Mouse (Mus musculus) liver, postnatal 0 days (tissue): ENCODE data around the gene Lrrfip1. TPM values are rescaled to one million over a fixed set of nuclear protein-coding genes. Genes with fewer than 3 reads are reported as not detected.

ENCODE experiments used
- ATAC-seq: fragments of 200-750 bp; cut with Nextera tagmentation; 2 replicates; pipeline ENCODE4 v1.8.0; 2017; ENCODE audit warnings: mild to moderate bottlenecking, moderate library complexity
- DNase-seq: peaks from one replicate; pipeline ENCODE4 v3.0.0-alpha.2; 2016
- H3K27ac ChIP-seq: fragments of 300-500 bp; sonication (generic); 2 replicates; pipeline ENCODE4 v1.5.1; 2014; ENCODE audit warnings: antibody characterized with exemption, moderate library complexity, mild to moderate bottlenecking, low read depth
- H3K27me3 ChIP-seq: fragments of 300-500 bp; sonication (generic); 2 replicates; pipeline ENCODE4 v1.6.1; 2014; ENCODE audit warnings: low read length, control low read depth, mixed read lengths; ENCODE audit not compliant: insufficient read depth
- H3K36me3 ChIP-seq: fragments of 300-500 bp; sonication (generic); replicated peaks from 2 replicates; pipeline ENCODE4 v1.6.1; 2014; ENCODE audit warnings: mild to moderate bottlenecking, control low read depth, low read length, moderate library complexity, mixed read lengths; ENCODE audit not compliant: insufficient read depth
- H3K4me1 ChIP-seq: fragments of 300-500 bp; sonication (generic); 2 replicates; pipeline ENCODE4 v1.6.1; 2014; ENCODE audit warnings: antibody characterized with exemption, mild to moderate bottlenecking, control low read depth; ENCODE audit not compliant: insufficient read depth
- H3K4me2 ChIP-seq: fragments of 300-500 bp; sonication (generic); 2 replicates; pipeline ENCODE4 v1.6.1; 2014; ENCODE audit warnings: low read depth, mild to moderate bottlenecking, low read length, moderate library complexity, mixed read lengths
- H3K4me3 ChIP-seq: fragments of 300-500 bp; sonication (generic); 2 replicates; pipeline ENCODE4 v1.5.1; 2014; ENCODE audit warnings: low read depth, low read length
- H3K9ac ChIP-seq: fragments of 300-500 bp; sonication (generic); replicated peaks from 2 replicates; pipeline ENCODE4 v1.6.1; 2014; ENCODE audit warnings: mild to moderate bottlenecking, moderate library complexity
- H3K9me3 ChIP-seq: fragments of 300-500 bp; sonication (generic); 2 replicates; pipeline ENCODE4 v1.6.1; 2016; ENCODE audit warnings: mild to moderate bottlenecking, control low read depth, low read length, mixed read lengths
- CTCF ChIP-seq: sonication (generic); IDR thresholded peaks from 2 replicates; pipeline ENCODE4 v1.5.1; 2016; ENCODE audit warnings: antibody characterized with exemption, low read depth
- EP300 ChIP-seq: IDR thresholded peaks from 2 replicates; pipeline ENCODE4 v1.6.1; 2016; ENCODE audit warnings: antibody characterized with exemption, low read depth, mild to moderate bottlenecking
- WGBS: fragments of 180-500 bp; shearing (Covaris S2); extraction: QIAGEN DNeasy Blood & Tissue Kit; methylation state at CpG from one replicate; pipeline ENCODE4 v1.1.7; 2014; ENCODE audit not compliant: insufficient replicate concordance; 5-methylcytosine and 5-hydroxymethylcytosine counted together
- polyA plus RNA-seq: library from polyadenylated mRNA; unstranded; fragments of >200 nt; fragmentation: Nextera tagmentation; extraction: Ambion mirVana; gene quantifications from 2 replicates; pipeline ENCODE4 v1.2.1, GENCODE M21; 2015

The Lrrfip1 gene
- polyA plus RNA-seq, 1 experiment from 2014 or later: 21.9 TPM

DNA sequence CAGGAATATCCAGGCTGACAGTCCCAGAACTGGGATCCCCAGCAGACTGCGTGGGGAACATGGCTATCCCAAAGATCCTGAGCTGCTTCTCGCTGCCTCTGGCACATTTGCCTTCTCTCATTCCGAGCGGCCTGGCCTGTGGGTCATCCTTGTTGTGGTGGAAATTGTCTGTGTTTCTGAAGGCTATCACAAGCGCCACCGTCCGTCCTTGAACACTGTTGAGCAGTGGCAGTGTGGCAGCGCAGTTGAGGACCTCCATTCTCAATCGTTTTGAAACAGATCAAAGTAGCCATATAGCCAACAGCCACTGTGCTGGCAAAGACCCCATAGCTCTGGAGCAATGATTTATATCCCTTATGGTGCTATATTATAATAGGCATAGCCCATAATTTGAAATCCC, 10.2 kb downstream of the Lrrfip1 start:
- H3K4me3 ChIP-seq: no peak overlapping the region
- no peak for DNase-seq
- H3K4me1 ChIP-seq: no peaks in the 10 kb centered on the region
- TF ChIP-seq EP300 (no peak), CTCF (no peak)
- no peak overlapping the region for H3K27ac ChIP-seq
- WGBS: 81% methylated on average over 9 of the region's 9 CpGs
- ATAC-seq: no peak
- H3K9ac ChIP-seq: no peak overlapping the region
- H3K9me3 ChIP-seq: no peaks in the 10 kb centered on the region
- no peaks in the 10 kb centered on the region for H3K36me3 ChIP-seq
- H3K27me3 ChIP-seq: no peaks in the 10 kb centered on the region
- H3K4me2 ChIP-seq: no peak overlapping the region

GRCm38 (mm10) chr1:91009266-91009665, 10.7 kb downstream of the Lrrfip1 start:
- H3K4me1 ChIP-seq: no peaks in the 10 kb centered on the region
- H3K4me3 ChIP-seq: no peak overlapping the region
- ATAC-seq: no peak
- WGBS: 79% methylated on average over 6 of the region's 6 CpGs
- H3K36me3 ChIP-seq: no peaks in the 10 kb centered on the region
- no peak for DNase-seq
- no peak overlapping the region for H3K4me2 ChIP-seq
- no peaks in the 10 kb centered on the region for H3K9me3 ChIP-seq
- H3K9ac ChIP-seq: no peak overlapping the region
- no peak for TF ChIP-seq CTCF
- TF ChIP-seq EP300: no peak
- H3K27ac ChIP-seq: no peak overlapping the region
- H3K27me3 ChIP-seq: no peaks in the 10 kb centered on the region

DNA sequence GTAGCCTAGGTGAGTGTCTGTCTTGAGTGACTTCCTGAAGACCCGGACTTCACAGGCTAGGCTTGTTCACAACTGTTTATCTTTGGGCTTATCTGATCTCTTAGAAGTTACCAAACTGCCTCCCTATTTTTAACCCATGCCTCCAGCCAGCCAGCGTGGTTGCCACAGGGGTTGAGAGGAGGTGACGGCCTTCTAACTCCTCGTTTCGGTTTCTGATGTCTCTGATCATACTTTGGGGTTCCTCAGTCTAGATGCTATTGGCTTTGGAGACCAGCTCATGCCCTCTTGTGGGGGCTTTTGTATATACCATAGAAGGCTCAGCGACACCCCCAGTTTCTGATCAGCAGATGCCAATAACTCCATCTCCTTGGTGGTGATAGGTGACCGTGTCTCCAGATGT, 11.7 kb downstream of the Lrrfip1 start:
- Histone ChIP-seq H3K4me1 (no peaks in the 10 kb centered on the region), H3K9me3 (no peaks in the 10 kb centered on the region), H3K27me3 (no peaks in the 10 kb centered on the region), H3K27ac (no peak overlapping the region), H3K4me3 (no peak overlapping the region), H3K36me3 (no peaks in the 10 kb centered on the region), H3K4me2 (no peak overlapping the region), H3K9ac (no peak overlapping the region)
- 49% methylated on average over 7 of the region's 7 CpGs for WGBS
- TF ChIP-seq CTCF: no peak
- TF ChIP-seq EP300: no peak
- DNase-seq: no peak
- no peak for ATAC-seq

GRCm38 (mm10) chr1:91010716-91011115, 12.2 kb downstream of the Lrrfip1 start:
- H3K4me2 ChIP-seq: no peak overlapping the region
- no peaks in the 10 kb centered on the region for H3K36me3 ChIP-seq
- WGBS: 61% methylated on average over 2 of the region's 2 CpGs
- TF ChIP-seq CTCF (no peak), EP300 (no peak)
- no peak for ATAC-seq
- no peak overlapping the region for H3K27ac ChIP-seq
- H3K9me3 ChIP-seq: no peaks in the 10 kb centered on the region
- no peaks in the 10 kb centered on the region for H3K4me1 ChIP-seq
- no peak overlapping the region for H3K9ac ChIP-seq
- no peaks in the 10 kb centered on the region for H3K27me3 ChIP-seq
- DNase-seq: no peak
- no peak overlapping the region for H3K4me3 ChIP-seq

DNA sequence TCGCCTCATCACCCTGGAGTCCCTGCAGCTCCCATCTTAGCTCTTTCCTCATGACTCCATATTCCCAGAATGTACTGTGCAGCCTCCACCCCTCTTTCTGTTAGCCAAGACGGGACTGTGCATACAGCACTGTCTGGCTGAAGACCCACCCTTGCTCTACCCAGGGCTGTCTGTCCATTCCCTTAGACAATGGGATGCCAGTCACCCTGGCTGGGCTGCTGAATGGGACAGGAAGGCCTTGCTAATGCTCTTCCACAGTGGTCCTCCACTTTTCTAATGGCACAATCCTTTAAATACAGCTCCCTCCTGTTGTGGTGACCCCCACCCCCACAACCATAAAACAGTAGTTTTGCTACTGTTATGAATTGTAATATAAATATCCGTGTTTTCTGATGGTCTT, 12.8 kb downstream of the Lrrfip1 start:
- ATAC-seq (no peak), DNase-seq (no peak)
- H3K9ac ChIP-seq: no peak overlapping the region
- H3K4me2 ChIP-seq: no peak overlapping the region
- H3K4me3 ChIP-seq: no peak overlapping the region
- no peak overlapping the region for H3K27ac ChIP-seq
- TF ChIP-seq EP300: no peak
- no peak for TF ChIP-seq CTCF
- WGBS: 77% methylated on average over 3 of the region's 3 CpGs
- no peaks in the 10 kb centered on the region for H3K36me3 ChIP-seq
- H3K27me3 ChIP-seq: no peaks in the 10 kb centered on the region
- no peaks in the 10 kb centered on the region for H3K9me3 ChIP-seq
- no peaks in the 10 kb centered on the region for H3K4me1 ChIP-seq

DNA sequence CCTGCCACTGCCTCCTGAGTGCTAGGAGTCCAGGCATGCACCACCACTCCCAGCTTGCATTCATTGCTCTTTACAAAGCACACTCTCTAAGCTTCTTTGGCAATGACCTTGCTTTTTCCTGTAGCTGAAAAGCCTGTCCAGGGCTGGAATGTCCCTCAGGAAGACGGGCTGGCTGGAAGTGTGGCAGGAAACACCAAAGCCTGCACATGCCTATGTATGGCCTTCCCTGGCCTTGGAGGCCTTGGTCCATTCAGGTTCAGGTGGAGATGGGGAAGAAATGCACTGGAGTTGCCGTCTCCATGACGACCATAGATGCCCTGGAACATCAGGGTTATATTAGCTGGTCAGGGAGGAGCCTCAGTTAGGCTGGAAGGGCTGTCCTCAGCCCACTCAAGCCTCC, 15.3 kb downstream of the Lrrfip1 start:
- Histone ChIP-seq H3K4me3 (no peak overlapping the region), H3K9ac (no peak overlapping the region), H3K27ac (no peak overlapping the region), H3K9me3 (no peaks in the 10 kb centered on the region), H3K4me2 (no peak overlapping the region), H3K4me1 (no peaks in the 10 kb centered on the region), H3K36me3 (no peaks in the 10 kb centered on the region), H3K27me3 (no peaks in the 10 kb centered on the region)
- ATAC-seq (no peak), DNase-seq (no peak)
- WGBS: 71% methylated on average over 3 of the region's 3 CpGs
- no peak for TF ChIP-seq EP300
- TF ChIP-seq CTCF: no peak

DNA sequence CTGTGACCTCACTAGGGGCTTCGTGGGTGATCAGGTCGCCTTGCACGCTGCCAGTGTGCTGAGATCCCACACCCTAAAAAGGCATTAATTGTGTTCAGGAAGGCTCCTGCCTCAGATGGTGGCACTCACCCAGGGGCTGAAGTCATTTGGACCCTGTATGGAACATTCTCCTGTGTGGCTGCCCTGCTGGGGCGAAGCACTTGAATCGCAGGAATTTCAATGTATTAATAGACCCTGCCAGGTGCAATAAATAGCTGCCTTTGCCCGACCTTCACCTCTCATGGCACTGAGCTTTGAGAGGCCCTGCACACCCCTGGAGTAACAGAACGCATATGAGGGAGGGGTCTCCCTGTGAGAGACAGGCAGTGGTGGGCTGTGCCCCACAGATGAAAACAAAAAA, 17.0 kb downstream of the Lrrfip1 start:
- 91% methylated on average over 7 of the region's 7 CpGs for WGBS
- no peaks in the 10 kb centered on the region for H3K36me3 ChIP-seq
- no peak overlapping the region for H3K9ac ChIP-seq
- no peak overlapping the region for H3K4me2 ChIP-seq
- ATAC-seq (no peak), DNase-seq (no peak)
- no peak overlapping the region for H3K4me3 ChIP-seq
- H3K27me3 ChIP-seq: no peaks in the 10 kb centered on the region
- no peak overlapping the region for H3K27ac ChIP-seq
- no peaks in the 10 kb centered on the region for H3K4me1 ChIP-seq
- no peaks in the 10 kb centered on the region for H3K9me3 ChIP-seq
- TF ChIP-seq EP300 (no peak), CTCF (no peak)
